Mouse (Mus musculus): ENCODE measurements at regions not wholly inside any gene's neighbourhood (a gene's known extent, or its start where the extent isn't known, plus 50 kb on each side); places are given as distances from the start of the nearest gene placed in this dataset.

DNA sequence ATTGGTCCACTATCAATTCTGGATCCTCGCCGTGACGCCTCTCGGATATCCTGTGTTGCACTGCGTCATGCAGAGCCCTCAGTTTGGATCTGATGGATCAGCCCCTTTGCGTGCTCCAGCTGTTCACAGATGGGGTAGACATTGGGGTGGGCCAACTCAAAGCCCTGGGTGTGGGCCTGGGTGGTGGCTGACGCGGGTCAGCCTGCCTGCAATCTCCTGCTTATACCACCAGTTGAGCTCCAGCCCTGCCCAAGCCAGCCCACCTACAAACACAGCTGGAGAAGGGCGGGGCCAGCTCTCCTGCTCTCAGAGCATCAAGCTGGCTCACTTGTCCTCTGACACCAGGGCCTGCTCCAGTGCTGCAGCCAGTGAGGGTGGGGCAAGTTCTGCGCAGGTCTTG is 73.1 kb downstream of the Rps15a start:
- no peak for DNase-seq

DNA sequence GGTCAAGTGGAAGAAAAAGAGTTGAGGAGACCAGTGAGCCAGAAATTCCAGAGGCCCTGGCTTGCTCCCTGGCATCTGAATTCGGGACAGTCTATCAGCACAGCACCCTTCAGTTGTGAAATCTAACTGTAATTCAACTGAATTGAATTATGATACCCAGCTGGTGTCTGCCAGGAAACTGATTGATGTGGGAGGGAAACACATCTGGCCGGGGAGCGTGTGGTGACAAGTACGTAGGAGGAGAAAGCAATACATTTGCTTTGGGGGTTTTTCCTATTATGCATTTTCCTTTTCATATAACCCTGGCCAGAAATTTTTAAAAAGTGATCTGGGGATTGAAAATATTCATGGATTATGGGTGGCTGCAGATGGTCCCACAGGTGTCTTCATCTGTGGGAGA is 76.1 kb downstream of the Rps15a start:
- DNase-seq = no peak

DNA sequence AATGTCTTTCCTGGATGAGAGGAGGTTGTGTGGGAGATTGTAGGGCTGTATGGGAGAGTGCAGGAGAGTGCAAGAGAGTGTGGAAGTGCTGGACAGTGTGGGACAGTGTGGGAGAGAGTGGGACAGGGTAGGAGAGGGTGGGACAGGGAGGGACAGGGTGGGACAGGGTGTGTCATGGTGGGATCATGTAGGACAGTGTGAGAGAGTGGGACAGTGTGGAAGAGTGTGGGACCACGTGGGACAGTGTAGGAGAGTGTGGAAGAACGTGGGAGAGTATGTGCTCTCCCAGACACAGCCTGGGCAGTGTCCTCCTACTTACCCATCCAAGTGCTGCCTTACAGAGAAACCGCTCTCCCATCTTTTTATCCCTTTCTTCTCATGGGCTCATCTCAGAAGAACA is 78.9 kb downstream of the Rps15a start:
- DNase-seq = no peak

DNA sequence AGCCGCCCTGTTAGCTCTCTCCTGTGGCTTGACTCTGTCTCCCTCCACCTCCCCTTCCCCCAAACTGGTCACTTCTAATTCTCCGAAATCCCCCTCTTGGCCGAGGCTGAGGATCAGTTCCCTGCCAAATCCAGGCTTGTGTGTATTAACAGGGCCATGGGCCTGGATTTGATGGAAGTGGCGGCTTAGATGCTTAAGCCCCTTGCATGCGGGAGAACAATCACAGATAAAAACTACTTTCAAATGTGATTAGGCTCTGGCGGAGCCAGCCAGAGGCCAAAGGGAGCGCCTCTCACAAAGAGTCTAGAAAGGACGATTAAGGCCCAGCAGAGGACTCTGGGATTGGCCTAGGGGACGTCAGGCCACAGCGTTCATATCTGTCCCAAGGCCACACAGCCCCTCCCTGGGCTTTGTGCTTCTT is 89.9 kb downstream of the Rps15a start:
- no peak for DNase-seq

DNA sequence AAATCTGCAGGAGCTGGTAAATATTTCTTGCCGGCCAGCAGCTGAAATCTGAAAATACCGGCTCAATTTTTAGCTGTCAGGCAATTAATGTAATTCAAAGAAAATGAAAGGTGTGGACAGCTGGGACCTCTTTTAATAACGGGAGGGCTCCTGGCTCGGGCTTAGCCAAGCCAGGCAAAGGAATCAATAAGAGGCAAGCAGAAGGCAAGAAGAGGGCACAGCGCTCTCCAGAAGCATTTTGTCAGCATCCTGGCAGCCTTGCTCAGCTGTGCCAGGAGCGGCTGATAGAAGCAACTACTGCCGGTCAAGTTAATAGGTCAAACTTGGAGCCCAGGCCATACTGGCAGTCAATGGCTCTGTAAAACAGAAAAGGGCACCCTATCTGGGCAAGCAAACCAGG is 111.4 kb downstream of the Rps15a start:
- no peak for DNase-seq

DNA sequence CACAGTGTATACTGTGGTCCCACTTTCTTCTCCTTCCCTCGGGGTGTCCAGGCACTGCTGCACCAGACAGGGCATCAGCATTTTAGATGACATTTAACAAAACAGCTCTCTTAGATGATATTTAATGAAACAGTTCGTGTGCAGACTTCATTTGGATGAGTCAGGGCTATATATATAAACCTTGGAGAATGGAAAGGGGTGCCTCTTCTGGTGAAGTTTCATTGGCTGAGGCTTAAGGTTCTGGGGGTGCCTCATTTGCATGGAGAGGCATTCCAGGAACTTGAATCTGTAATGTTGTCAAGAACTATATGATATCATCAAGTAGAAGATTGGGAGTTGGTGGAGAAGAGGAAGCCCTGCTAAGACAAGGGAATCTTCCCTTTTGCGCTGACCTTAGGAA is 114.1 kb downstream of the Rps15a start:
- no peak for DNase-seq

DNA sequence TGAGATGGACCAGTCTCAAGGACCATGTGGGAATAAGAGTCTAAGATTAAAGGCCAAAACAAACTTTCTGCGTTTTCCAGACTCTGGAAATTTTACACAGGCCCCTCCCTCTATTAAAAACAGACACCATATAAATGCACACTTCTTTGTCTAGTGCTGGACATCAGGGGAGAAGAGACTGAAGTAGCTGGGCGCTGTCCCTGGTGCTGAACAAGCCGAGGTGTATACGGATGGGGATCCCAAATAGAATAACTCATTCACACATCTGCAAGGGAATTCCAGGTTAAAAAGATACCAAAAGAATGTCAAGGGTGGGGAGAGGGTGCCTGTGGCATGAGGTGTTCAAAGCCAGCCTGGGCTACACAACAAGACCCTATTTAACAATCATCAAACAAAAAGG is 114.9 kb downstream of the Rps15a start:
- DNase-seq = peak; percentile 6 to 16

DNA sequence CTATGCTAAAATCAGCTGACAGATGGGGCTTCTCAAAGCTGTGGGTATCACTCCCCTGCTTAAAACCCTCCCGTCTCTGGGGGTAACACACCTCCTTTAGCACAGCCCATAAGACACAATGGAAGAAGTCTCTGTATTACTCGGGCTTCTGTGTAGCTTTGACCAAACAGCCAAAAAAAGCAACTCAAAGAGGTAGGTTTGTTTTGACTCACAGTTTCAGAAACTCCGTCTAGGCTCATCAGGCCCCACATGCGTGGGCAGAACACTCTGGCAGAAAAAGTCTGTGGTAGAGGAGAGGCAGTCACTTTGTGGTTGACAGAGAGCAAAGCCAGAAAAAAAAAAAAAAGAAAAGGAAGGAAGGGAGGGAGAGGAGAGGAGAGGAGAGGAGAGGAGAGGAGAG is 133.8 kb downstream of the Rps15a start:
- DNase-seq = no peak

DNA sequence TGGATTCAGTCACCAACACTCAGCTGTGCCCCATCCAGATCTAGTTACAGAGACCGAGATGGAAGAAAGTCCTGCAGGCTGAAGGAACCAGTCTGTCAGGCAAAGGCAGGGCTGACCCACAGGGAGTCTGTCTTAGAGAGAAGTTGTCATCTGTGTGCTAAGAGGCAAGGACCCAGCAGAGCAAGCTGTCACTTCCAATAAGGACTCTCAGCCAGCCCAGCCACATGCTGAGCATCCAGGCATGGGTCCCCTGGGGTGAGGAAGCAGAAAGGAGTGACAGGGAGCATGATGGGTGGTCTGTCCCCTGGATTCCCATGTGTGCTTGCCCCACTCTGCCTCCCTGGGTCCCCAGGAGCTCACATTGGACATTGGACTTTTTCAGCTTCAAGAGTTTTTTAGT is 144.8 kb downstream of the Rps15a start:
- DNase-seq = no peak

DNA sequence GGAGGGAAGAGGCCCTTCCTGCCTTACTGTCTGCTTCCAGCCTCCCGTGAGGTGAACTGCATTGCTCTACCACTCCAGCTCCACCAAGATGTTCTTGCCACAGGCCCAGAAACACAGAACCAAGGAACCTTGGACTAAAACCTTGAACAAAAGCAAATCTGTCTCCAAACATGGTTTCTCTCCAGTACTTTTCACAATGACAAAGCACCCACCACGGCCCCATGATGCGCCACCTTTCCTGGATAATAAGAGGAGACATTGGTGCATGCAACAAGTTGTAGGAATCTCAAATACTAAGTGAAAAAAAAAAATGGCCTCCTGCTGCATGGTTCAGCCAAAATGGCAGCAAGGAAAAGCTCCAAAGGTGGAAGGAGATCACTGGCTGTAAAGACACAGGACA is 172.6 kb downstream of the Rps15a start:
- no peak for DNase-seq

DNA sequence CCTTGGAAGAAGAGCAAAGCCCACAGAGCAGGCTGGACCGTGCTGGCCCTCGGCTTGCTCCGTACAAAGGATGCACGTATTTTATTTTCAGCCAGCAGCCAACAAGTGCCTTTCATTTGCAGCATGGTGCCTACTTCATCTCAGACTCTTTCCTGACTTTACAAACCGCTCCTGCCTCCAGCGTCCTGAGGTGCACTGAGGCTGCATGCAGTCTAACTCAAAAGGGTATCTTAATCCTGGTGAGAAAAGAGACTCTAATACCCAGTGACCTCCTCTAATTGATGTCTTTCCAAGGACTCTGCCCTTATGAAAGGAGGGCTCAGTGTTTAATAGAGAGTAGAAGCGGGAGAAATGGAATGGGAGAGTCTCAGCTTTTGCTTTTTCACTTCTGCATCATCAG is 176.4 kb downstream of the Rps15a start:
- no peak for DNase-seq

DNA sequence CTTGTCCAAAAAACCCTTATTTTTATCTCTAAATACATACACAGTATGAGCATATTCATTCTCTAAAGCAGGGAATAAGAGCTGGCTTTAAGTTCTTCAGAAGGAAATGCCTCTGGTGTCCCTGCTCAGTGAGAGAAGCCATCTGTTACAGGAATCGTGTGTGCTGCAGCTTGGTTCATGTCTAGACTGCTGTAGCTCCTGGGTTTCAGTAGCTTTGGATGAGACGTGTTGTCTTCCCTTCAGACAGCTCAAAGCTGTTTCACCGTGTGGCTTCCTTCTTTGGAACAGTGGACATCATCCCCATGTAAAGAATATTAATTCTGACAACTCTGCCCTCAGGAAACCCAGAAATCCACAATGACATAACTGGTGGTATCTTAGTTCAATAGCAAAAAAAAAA is 181.1 kb downstream of the Rps15a start:
- DNase-seq = no peak

DNA sequence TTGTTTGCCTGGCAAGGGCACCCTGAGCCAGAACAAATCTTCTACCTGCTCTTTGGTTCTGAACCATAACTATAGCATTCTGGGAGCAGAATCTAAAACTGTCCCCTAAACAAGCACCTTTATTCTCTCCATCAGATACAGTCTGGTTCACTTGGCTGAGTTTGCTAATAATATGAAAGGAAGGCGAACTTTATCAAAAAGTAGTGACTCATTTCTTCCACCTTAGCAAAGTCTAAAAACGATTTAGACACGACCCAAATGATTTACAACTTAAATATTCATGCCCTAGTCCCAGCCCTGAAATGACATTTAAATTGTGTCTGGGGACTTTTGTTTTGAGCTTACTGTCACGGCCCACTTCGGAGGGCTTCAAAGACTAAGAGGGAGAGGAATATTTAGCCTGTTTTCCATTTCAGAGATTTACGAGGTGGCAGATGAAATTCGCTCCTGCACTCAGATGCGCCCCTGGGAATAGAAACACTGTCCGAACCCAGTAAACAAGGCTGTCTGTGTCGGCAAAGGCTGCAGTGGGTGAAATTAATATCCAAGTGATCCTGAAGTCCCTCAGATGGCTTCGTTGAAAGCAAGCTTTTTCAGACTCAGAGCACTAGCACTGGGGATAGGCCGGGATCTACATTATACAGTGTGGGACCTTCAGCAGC is 184.6 kb downstream of the Rps15a start:
- DNase-seq = no peak

DNA sequence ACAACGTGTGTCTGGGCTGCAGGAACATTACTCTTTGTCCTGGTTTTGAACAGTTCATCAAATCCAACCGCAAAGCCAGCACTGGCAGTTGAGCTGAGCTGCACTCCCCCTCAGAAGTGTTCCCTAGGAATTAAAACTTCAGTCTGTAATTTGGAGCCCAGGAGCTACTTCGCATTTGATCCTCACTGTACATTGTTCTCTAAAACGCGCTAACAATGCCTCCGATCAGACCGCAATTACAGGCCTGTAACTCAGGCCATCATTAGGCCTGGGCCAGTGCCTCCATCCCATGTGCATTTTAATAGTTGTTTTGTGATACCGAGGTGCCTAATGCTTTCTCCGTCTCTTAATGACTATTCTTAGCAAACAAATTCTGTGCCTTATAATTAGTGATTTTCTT is 185.6 kb downstream of the Rps15a start:
- no peak for DNase-seq

DNA sequence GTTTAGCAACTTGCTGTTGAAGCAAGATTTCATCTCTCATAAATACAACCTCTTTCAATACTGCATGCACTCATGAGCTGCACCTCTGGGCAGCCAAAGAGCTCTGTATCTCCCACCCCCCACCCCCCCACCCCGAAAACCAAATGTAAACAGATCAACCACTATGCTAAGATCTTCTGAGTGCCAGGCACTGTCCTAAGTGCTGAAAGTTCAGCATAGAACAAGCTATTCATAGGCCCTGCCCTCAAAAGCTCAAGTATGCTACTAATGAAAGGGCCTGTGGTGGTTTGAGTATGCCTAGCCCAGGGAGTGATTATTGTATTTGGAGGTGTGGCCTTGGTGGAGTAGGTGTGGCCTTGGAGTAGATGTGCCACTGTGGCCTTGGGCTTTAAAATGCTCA is 189.6 kb downstream of the Rps15a start:
- DNase-seq = no peak

DNA sequence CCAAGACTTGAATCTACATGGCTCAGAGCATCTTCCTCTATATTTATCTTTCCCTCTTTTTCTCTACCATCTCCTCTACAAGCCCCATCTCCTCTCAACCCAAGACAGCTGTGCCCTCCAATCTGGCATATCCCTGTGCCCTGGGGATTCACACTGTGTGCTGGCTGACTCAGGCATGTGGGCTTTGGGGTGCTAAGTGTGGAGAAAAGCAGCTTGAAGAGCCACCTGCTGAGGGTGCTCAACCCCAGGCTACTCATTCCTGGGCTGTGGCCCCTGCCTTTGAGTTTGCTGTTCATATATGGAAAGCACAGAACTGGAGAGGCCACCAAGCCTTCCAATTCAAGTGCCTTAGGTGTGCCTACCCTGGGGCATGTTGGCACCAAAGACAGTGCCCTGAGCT is 193.7 kb downstream of the Rps15a start:
- no peak for DNase-seq

DNA sequence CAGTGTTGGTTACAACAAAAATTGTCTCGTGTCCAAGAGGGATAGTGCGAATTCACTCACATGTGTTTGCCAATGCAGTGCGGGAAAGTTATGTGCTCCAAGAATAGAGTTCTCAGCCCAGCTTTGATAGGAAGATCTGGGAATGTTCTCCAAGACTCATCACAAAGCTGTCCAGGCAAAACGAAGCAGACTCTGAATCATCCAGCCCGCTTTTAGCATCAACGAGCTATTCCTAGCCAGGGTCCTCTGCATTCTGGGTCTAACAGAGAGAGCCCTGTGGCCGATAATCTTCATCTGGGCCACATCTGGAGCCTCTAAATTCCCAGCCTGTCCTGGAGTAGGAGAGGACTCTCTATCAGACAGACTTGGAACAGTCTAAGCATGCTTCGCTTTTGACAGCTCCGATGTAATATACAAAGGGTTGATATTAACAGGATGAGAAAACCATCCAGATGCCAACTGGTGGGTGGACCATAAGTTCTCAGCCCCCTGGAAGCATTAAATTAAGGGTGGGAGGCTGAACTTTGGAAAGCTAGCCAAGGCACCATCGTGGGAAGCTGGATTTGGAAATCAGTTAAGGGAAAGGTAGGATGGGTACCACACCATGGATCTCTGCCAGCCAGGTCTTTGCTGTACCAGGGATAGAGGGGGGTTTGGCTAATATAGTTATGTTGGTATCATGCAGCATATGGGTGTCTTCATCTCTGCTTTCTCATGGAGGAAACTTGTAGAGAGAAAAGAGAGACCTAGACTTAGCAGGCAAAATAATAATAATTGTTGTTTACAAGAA is 197.6 kb downstream of the Rps15a start:
- no peak for DNase-seq

DNA sequence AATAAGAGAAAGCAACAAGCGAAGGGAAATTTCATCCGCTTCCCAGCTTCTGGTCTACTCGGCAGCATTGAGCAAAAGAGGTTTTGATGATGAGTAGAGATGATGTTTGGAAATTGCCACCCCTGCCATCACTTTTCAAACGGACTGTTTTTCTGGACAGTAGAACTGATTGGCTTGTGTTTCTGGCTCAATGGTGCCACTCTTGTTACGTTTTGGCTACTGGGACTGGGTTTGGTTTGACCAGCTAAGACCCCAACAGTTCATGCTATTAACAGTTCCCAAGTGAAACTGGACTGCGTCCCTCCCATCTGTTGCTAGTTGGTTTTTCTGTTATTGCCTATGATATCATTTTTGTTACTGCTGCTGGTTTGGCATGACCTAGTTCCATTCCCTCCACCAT is 199.1 kb downstream of the Rps15a start:
- DNase-seq = no peak

DNA sequence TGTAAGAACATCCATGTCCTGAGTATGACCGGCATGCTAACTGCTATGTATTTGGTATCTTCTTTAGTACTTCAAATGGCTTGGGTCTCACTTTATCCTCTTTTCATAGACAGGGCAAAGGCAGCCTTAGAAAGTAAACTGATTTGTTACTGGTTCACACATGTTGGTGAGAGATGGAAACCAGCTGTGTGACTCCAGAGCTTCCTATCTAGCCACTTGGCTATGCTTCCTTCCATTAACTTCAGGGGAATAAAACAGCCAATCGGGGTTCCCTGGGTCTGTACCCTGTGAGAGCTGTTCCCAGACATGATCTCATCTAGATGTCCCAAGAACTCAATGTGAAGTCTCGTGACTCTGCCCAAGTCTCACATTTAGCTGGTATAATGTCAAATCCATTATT is 203.5 kb downstream of the Rps15a start:
- DNase-seq = no peak

DNA sequence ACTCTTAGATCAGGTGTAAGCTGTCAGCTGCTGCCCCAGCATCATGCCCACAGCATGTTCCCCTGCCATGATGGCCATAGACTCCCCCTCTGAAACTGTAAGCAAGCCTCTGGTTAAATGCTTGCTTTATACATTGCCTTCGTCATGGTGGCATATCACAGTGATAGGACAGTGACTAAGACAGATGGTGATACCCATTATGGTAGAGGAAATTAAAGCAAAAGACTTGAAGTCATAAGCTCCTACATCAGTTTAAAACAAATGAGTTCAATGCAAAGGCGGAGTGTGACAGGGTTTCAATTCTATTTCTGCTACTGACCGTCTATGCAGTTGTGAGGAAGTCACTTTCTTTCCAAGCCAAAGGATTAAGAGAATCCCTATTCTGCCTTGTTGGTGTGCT is 204.9 kb downstream of the Rps15a start:
- no peak for DNase-seq

DNA sequence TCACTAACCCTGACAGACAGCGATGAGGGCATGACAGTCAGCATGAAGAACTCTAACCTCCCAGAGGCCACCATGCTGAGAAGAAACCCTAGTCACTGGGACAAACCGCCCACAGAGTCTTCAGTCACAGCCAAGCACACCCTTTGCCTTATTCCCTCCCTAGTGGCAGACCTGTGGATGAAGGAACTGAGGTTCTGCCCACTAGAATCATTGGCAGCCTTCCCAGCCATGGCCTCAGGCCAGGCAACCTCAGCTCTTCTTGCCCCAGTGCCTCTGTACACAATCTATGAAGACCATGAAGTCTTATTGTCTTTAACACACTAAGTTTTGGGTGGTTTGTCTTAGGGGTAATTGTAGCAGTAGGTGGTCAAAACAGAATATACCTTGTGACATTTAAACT is 219.5 kb downstream of the Rps15a start:
- DNase-seq = no peak

DNA sequence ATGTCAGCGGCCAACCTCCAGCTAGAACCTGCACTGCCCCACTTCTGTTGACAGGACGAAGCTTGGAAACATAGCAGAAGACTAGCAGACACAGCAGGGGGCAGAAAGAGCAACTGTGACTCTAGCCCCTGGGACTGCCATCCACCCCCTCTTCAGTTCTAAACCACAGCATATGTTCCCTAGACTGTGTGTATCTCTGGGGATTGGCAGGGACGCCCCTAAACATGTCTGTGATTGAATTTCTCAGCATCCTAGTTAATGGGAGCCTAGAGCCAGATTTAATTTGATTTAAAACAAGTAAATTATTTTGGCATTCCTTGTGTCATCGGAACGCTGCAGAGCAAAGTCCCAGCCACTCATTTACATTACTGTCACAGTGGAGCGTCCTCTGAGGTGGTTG is 228.7 kb downstream of the Rps15a start:
- DNase-seq = no peak

DNA sequence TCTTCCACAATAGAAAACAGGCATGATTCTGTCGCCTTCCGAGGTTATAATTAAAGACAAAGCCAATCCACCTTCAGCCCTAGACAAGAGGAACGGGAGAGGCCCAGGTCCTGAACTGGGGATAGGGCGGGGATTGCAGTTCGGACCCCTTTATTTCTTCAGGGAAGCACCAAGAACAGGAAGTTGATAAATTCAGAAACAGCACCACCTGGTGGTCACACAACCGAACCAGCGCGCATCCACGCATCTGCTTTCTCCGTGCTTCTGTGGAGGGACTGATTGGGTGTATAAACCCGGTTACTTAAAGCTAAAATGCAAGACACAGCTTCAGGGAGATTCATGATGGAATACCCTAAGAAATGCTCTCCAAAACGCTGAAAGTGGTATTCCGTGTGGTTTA is 233.2 kb downstream of the Rps15a start:
- DNase-seq = peak; percentile 81 to 82

DNA sequence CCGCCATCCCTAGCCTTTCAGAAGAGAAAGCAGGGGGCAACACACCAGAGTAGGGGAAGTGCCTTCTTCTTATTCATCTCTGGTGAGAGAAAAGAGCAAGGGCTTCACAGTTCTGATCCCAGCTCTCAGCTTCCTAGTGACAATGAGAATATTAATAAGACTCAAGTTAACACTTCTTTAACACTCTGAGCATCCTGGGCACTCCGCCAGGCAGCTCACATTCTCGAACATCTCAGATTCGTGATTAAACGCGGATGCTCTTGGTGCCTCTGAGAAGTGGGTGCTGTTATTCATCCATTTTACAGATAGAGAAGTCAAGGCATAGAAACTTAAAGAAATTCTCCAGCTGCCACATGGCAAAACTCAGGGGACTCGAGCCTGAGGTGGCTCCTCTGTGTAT is 237.1 kb downstream of the Rps15a start:
- no peak for DNase-seq

DNA sequence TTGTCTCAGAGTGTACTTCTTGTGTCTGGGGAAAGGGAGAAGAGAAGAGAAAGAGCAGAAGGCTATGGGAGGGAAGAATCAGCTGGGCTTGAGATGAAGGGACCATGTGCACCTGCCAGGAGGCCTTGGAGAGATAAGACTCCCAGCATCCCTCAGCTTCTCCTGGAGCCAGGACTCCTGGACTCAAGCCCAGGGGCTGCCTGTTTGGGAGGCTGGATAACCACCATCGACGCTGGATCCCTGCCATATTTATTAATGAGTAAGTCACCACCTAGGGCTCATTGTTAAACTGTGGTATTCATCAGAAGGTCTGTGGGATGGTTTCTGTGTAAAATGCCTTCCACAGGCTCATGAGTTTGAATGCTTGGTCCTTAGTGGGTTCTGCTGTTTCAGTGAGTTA is 240.7 kb downstream of the Rps15a start:
- DNase-seq = no peak
